Mouse (Mus musculus): ENCODE measurements around the gene Sox9. TPM values are rescaled to one million over a fixed set of nuclear protein-coding genes. Genes with fewer than 3 reads are reported as not detected.

The Sox9 gene
- total and polyA plus RNA-seq, 3 experiments = not detected

GRCm38 (mm10) chr11:112810447-112811151 lies 28.6 kb downstream of the Sox9 start:
- TF ChIP-seq USF2 (IDR thresholded peaks at IDR 0.05; ENCODE audit: borderline replicate concordance in 1 of 2, insufficient read depth in 1 of 2, low read depth in 1 of 2, low read length in 2 of 2) (no peak), ZC3H11A (IDR thresholded peaks at IDR 0.05; ENCODE audit: low read depth, low read length) (no peak), SIN3A (IDR thresholded peaks at IDR 0.05; ENCODE audit: low read length) (no peak), GABPA (IDR thresholded peaks at IDR 0.05; ENCODE audit: low read depth, low read length) (no peak), USF1 (IDR thresholded peaks at IDR 0.05; ENCODE audit: low read depth, low read length) (no peak), NELFE (IDR thresholded peaks at IDR 0.05; ENCODE audit: low read depth, low read length) (no peak), TBP (IDR thresholded peaks at IDR 0.05; ENCODE audit: low read depth, low read length) (no peak), TAL1 (IDR thresholded peaks at IDR 0.05; ENCODE audit: low read length) (no peak), MXI1 (IDR thresholded peaks at IDR 0.05; ENCODE audit: low read depth, low read length) (no peak), MEF2A (IDR thresholded peaks at IDR 0.05; ENCODE audit: extremely low read depth, insufficient replicate concordance, low read depth, low read length, poor library complexity, severe bottlenecking) (no peak), GATA1 (IDR thresholded peaks at IDR 0.05; ENCODE audit: low read depth, low read length) (no peak), POLR2AphosphoS5 (IDR thresholded peaks at IDR 0.05; ENCODE audit: borderline replicate concordance, low read depth, low read length) (no peak), MAFK (IDR thresholded peaks at IDR 0.05; ENCODE audit: borderline replicate concordance, low read depth, low read length) (no peak), BHLHE40 (IDR thresholded peaks at IDR 0.05; ENCODE audit: borderline replicate concordance, low read depth, low read length) (no peak)
- Histone ChIP-seq H3K27ac (ENCODE audit: control insufficient read depth, low read depth, low read length) (no peak overlapping the region), H3K9ac (ENCODE audit: control insufficient read depth, low read depth, low read length, poor library complexity, severe bottlenecking) (no peak overlapping the region), H3K9me3 (replicated peaks; ENCODE audit: insufficient read depth, low read length) (no peaks in the 10 kb centered on the region), H3K27me3 (ENCODE audit: control insufficient read depth in 1 of 2, insufficient read depth in 2 of 2, low read length in 2 of 2) (no peaks in the 10 kb centered on the region), H3K4me3 (ENCODE audit: control insufficient read depth in 1 of 2, insufficient read depth in 1 of 2, low read depth in 2 of 2, low read length in 2 of 2) (no peak overlapping the region), H3K4me1 (ENCODE audit: control insufficient read depth in 1 of 2, insufficient read depth in 2 of 2, low read length in 2 of 2) (no peaks in the 10 kb centered on the region), H3K79me2 (ENCODE audit: control insufficient read depth, insufficient read depth, low read length, poor library complexity) (no peaks in the 10 kb centered on the region), H3K36me3 (ENCODE audit: control insufficient read depth in 1 of 2, insufficient read depth in 2 of 2, low read length in 2 of 2) (no peaks in the 10 kb centered on the region)
- DNase-seq (ENCODE audit: low read depth, low spot score) = no peak

DNA sequence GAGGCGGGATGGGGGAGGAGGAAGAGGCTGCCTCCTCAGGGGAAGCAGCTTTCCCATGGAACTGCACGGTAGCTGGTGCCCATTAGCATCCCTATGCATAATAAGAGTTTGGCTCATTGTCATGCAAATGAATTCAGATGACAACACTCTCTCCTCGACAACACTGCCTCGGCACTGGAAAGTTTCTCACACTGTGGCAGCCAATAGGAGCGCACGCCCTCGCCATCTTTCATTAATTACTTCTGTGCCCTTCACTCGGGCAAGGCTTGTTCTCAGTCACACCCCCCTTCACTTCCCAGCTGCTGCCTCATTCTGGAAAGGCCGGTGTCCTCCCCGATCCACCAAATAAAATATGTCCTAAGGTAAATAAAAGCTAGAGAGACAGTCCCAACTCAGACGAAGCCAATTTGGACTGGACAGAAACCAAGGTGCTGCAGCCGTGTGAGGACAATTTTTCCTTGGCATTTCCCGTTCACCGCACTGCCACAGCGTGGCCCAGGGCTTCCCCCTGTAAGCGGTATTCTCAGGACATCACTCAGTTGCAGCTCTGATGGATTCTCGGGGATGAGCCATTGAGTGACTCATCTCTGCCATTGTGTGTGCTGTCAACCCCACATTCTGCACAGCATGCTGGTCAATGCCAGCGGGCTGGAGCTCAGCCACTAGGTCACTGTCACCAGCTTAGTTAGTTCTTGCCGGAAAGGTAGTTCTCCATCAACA lies 29.3 kb downstream of the Sox9 start:
- Histone ChIP-seq H3K27me3 (ENCODE audit: control insufficient read depth in 1 of 2, insufficient read depth in 2 of 2, low read length in 2 of 2) (no peaks in the 10 kb centered on the region), H3K9me3 (replicated peaks; ENCODE audit: insufficient read depth, low read length) (no peaks in the 10 kb centered on the region), H3K4me1 (ENCODE audit: control insufficient read depth in 1 of 2, insufficient read depth in 2 of 2, low read length in 2 of 2) (no peaks in the 10 kb centered on the region), H3K27ac (ENCODE audit: control insufficient read depth, low read depth, low read length) (no peak overlapping the region), H3K79me2 (ENCODE audit: control insufficient read depth, insufficient read depth, low read length, poor library complexity) (no peaks in the 10 kb centered on the region), H3K4me3 (ENCODE audit: control insufficient read depth in 1 of 2, insufficient read depth in 1 of 2, low read depth in 2 of 2, low read length in 2 of 2) (no peak overlapping the region), H3K9ac (ENCODE audit: control insufficient read depth, low read depth, low read length, poor library complexity, severe bottlenecking) (no peak overlapping the region), H3K36me3 (ENCODE audit: control insufficient read depth in 1 of 2, insufficient read depth in 2 of 2, low read length in 2 of 2) (no peaks in the 10 kb centered on the region)
- no peak for TF ChIP-seq POLR2A (IDR thresholded peaks at IDR 0.05; ENCODE audit: control insufficient read depth in 1 of 2, insufficient read depth in 1 of 2, low read depth in 1 of 2, low read length in 2 of 2, poor library complexity in 1 of 2)
- no peak for TF ChIP-seq USF2 (IDR thresholded peaks at IDR 0.05; ENCODE audit: borderline replicate concordance in 1 of 2, insufficient read depth in 1 of 2, low read depth in 1 of 2, low read length in 2 of 2)
- TF ChIP-seq SIN3A (IDR thresholded peaks at IDR 0.05; ENCODE audit: low read length) = no peak
- no peak for TF ChIP-seq ZMIZ1 (IDR thresholded peaks at IDR 0.05; ENCODE audit: low read depth, low read length)
- TF ChIP-seq ZNF384 (IDR thresholded peaks at IDR 0.05; ENCODE audit: low read depth, low read length) = no peak
- no peak for TF ChIP-seq TAL1 (IDR thresholded peaks at IDR 0.05; ENCODE audit: low read length)
- no peak for TF ChIP-seq MXI1 (IDR thresholded peaks at IDR 0.05; ENCODE audit: low read depth, low read length)
- TF ChIP-seq NELFE (IDR thresholded peaks at IDR 0.05; ENCODE audit: low read depth, low read length) = no peak
- no peak for TF ChIP-seq ZKSCAN1 (IDR thresholded peaks at IDR 0.05; ENCODE audit: low read depth, low read length)
- no peak for TF ChIP-seq ELF1 (IDR thresholded peaks at IDR 0.05; ENCODE audit: low read depth, low read length)
- no peak for TF ChIP-seq RAD21 (IDR thresholded peaks at IDR 0.05; ENCODE audit: low read depth, low read length)
- TF ChIP-seq TCF12 (IDR thresholded peaks at IDR 0.05; ENCODE audit: low read depth, low read length) = no peak
- TF ChIP-seq USF1 (IDR thresholded peaks at IDR 0.05; ENCODE audit: low read depth, low read length) = no peak
- TF ChIP-seq RCOR1 (IDR thresholded peaks at IDR 0.05; ENCODE audit: low read depth, low read length) = no peak
- no peak for TF ChIP-seq POLR2AphosphoS5 (IDR thresholded peaks at IDR 0.05; ENCODE audit: borderline replicate concordance, low read depth, low read length)
- no peak for TF ChIP-seq HCFC1 (IDR thresholded peaks at IDR 0.05; ENCODE audit: low read depth, low read length)
- no peak for TF ChIP-seq MYC (IDR thresholded peaks at IDR 0.05; ENCODE audit: low read depth, low read length)
- DNase-seq (ENCODE audit: low read depth, low spot score) = no peak
